Mouse (Mus musculus) ovary, adult 18-20 months (tissue): ENCODE results near the gene Tex44.
A peak's percentile ranks its signal among the peaks of the same experiment; 100 is the strongest.

Experiments used
- DNase-seq: peaks from one replicate; pipeline ENCODE4 v3.0.0; 2022; ENCODE audit warnings: low spot score, mixed read lengths

Tex44 gene

DNA sequence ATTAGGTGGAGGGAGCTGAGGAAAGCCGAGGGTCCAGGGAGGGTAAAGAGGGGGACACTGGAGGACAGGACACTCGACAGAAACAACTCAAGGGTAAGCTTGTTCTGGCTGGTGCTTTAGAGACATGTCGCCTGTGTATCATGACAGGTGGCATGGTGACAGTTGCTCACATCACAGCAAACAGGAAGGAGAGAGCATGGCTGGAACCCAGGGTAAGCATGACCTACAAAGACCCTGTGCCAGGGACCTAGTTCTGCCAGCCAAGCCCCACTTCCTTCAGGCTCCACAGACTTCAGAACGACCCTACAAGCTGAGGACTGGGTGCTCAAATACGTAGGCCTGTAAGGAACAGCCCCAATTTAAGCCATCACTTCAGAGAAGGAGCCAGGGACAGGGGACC, 2.2 kb upstream of the Tex44 start:
- no peak for DNase-seq

DNA sequence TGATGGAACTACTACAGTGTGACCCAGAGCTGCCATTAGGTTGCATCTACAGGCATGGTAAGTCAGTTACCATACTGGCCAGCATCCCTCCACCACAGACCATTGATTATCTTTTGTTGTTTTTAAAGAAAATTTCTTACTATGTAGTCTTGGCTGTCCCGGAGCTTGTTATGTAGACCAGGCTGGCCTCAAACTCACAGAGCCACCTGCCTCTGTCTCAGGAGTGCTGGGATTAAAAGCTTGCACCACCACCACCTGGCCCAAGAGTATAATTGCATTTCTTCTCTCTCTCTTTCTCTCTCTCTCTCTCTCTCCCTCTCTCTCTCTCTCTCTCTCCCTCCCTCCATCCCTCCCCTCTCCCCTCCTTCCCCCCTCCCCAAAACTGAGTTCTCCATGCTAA, 1.8 kb upstream of the Tex44 start:
- no peak for DNase-seq

DNA sequence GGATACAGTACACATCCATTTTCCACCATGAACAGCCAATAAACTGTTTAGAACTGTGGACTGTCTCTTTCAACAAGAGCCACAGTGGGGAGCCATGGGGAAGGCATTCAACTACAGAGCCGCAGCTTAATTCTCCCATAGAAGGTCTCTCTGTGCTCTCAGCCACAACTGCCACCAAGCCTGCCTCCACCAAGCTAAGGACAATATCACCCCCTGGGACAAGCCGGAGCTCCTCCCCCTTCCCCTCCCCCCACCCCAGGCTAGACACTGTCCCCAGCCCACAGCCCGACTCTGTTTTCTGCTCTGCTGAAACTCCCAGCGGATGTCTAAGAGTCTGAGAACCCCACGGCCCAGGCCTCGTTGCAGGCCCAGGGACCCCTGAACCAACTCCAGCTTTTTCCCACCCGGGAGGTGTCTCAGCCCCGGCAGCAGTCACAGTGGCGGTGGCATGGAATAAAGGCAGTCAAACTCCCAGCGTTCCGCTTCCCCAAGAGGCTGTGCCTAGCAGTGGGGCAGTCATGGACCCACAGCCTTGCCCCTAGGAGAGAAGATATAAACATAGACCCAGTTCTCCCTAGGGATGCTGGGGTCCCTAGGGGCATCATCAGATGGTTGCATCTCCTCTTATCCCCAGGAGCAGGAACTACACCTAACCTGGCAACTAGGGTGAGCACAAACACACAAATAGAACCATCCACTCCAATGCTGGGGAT, 1.1 kb upstream of the Tex44 start:
- no peak for DNase-seq

DNA sequence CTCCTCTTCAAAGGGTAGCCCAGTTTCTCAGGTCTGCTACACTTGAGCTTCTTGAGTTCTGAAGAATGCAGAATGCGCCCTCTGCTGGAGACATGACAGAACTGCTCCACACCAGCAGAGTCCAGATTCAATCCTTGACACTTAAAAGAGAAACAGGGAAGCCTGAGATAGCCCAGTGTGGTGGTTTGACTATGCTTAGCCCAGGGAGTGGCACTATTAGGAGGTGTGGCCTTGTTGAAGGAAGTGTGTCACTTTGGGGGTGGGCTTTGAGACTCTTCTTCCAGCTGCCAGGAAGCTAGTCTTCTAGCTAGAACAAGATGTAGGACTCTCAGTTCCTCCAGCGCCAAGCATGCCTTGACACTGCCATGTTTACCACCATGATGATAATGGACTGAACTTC, 3.9 kb downstream of the Tex44 start:
- no peak for DNase-seq

DNA sequence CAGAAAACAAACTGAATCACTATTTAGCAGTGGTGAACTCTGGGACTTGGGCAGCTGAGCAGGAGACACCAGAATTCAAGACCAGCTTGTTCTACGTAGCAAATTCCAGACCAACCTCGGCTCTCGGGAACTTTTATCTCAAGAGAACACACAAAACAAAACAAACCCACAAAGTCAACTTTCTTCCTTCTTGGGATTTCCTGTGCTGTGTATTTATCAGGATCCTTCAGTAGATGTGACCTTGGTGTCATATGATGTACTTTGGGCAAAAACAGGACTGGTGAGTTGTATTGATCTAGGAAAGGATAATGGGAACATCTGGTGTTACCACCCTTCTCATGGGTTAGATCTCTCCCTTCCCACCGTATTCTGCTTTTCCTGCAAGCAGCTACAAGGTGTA, 6.6 kb downstream of the Tex44 start:
- no peak for DNase-seq

DNA sequence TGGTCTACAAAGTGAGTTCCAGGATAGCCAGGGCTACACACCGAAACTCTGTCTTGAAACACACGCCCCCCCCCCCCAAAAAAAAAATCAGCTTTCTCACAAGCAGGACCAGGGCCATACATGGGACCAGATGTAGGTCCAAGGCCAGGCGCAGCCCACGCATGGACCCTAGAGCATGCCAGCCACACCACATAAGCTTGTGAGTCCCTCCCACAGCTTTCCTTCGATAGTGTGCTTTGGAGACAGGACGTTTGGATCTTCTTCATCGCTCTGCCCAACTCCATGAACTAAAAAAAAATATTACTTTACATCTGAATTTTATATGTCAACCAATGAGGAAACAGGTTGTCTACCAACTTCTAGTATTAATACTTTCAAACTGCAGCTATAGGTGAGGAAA, 7.2 kb downstream of the Tex44 start:
- no peak for DNase-seq

DNA sequence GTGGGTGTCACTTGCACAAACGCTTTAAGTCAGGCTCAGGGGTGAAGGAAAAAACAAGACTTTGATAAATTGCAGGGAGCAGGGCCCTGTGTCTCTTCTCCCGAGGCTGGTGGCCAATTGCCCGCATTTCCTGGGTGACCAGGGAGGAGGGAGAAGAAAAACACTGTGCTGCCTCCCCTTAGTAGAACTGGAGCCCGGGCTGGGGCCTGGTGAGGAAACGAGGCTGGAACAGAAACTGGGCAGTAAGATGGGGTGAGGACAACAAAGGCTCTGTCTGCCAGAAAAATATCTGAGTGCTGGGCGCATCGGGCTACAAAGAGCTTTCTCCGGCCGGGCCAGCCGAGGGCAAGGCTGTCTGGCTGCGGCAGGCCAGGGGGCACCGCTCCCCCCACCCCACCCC, 7.9 kb downstream of the Tex44 start:
- peak; percentile 68 for DNase-seq

DNA sequence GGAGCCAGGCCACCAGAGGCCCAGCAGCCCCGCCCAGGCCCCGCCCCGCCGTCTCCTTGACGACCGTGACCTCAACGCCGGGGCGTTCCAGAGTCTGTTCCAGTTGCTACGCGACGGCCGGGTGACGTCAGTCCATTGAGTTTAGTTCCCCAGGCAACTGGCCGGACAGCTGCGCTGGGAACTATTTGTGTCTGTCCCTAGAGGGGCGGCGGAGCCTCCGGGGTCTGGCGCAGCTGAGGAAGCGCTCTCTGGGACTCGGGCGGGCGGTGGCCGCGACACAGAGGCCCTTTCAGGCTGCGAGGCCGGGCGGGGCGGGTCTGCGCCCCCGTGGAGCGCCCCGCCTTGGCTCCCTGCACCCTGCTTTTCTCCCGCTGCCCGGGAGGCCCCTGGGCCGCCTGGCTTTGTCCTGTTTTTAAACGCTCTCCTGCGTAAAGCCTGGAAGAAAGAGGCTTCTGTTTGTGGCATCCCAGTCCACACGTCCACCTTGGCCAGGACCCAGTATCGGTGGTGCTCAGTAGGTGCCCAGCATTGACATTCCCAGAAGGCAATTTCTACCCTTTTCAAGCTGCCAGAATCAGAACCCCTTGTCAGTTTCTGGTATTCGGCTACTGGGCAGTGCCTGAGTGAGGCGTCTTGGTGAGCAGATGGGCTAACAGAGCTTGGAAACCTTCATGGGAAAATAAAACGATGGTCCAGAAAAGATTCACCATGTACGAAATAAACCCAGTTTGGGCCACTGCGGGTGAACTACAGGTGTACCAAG, 8.5 kb downstream of the Tex44 start:
- DNase-seq, result peak; percentile 96

DNA sequence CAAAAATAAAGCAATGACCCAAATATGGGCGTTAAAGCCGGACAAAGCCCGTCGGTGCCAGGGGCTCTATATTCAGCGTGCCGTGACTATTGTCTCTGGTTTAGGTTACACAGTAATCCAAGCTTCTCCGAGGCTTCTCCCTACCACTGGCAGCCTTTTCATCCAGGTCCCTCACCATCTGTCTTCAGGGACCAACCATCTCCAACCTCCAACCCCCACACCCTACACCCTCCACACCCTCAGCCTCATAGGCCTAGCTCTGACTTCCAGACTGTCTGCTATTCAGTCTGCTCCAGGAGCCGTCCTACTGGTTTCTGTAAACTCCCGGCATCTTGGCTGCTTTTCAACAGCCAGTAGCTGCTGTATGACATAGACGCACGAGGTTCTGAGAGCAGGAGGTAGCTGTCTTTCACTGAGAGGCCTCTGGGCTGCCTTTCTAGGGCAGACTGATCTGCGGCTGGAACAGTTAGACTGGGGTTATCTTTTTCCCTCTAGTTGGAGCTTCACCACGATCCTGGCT, 9.2 kb downstream of the Tex44 start:
- peak; percentile 55 for DNase-seq

DNA sequence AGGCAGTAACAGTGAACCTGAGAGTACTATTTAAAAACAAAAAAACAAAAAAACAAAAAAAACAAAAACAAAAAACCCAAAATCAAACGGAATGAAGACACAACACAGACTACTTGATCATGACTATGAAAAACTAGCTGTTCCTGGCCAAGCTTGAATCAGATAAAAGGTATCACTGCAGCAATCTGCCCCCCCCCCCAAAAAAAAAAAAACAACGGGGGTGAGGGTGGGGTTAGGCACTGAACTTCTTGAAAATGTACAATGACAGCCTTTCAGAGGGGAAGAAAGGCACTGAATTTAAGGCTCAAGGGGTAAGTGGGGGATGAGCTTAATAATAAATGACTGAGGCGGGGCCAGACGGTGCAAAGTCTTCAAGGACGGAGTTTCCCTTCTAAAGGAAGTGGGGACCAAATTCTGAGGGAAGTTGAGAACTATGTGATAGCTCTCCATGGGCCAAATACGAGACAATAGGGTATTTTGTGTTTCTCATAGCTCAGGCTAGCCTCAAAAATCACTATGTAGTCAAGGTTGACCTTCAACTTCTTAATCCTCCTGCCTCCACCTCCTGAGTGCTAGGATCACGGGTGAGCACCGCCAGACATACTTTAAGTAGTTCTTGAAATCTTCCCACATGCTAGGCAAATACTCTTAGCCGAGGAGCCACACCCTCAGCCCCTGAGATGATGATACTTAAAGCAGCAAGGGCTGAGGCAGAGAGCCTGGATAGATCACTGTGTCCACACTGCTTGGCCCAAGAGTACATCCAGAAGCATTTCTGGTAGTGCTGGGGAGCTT, 11.3 kb downstream of the Tex44 start:
- DNase-seq, result no peak

DNA sequence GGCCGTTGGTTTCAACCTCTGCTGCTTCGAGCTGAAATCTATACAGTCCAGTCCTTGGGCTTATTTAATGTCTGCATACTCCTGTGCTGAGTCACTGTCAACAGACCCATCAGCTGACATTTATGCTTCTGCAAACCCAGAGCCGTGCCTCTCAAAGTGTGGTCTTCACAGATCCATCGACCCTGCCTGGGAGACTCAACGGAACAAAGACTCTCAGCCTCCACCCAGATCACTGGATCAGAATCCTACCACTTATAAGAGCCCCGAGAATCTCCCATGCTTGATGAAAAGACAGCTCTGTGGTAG, 11.8 kb downstream of the Tex44 start:
- no peak for DNase-seq

DNA sequence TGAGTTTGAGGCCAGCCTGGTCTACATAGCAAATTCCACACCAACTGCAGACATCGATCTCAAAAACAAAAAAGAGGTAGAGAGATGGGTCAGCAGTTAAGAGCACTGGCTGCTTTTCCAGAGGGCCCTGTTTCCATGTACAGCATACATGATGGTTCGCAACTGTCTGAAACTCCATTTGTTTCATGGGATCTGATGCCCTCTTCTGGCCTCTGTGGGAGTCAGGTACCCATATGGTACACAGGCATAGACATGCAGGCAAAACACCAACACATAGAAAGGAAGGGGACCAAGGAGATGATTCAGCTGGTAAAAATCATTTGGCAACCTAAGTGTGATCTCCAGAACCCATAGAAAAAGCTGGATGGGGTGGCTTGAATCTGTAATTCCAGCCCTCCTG, 12.4 kb downstream of the Tex44 start:
- DNase-seq, result no peak

DNA sequence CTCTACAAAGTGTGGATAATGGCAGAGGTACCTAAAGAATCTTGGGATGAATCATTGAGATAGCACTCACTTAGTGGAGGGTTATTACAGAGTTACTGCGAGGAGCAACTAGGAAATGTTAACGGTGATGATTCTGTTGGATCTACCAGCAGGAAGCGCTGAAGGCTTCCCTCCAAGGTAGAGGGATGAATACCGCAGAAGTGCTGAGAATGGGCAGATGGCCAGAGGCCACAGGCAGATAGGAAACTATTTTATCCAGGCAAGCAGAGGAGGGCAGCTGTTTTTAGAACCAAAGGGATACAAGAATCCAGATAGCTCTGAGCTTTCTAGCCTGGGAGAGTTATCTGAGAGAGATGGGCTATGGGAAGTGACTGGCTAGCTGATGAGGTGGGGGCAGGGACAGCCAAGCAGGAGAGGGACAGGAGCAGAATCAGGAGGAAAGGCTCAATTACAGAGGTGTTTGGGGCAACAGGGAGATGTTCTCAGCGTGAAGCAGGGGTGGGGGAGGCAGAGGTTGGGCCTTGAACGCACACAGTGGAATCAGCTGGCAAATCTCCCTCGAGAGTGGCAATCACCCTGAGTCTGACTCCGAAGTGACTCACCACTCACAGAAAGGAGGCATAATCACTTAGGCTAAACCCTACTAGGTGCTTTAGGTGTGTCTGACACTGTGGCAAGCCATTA, 13.5 kb downstream of the Tex44 start:
- peak; percentile 53 for DNase-seq

DNA sequence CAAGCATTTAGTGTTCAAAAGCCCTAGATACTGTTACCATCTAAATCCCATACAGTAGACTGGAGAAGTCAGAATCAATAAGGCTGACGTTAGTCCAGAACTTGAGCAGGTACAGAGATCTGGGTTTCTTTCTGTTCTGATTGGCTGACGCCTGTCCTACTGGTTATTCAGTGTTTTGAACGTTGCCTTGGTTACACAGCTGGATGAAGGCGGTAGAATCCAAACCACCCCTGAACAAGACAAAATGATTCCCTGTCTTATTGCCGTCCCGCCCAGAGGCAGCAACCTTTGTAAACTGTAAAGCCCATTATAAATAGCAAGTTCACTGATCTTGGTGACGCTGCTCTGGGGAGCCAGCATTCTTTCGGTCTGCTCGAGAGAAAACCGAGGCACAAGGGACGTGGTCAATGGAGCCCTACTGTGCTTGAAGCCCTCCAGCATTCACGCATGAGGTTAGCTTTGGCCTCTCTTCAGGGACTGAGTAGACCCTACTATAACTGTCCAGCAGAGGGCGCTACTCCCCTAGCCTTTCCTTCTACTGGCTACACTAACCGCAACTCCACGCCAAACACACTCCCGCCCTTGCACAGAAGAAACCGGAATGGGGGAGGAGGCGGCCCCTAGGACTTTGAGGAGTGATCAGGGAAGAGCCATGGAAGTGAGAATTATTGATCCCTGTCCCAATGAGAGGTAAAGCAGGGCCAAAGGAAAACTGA, 14.2 kb downstream of the Tex44 start:
- DNase-seq, result peak; percentile 84

DNA sequence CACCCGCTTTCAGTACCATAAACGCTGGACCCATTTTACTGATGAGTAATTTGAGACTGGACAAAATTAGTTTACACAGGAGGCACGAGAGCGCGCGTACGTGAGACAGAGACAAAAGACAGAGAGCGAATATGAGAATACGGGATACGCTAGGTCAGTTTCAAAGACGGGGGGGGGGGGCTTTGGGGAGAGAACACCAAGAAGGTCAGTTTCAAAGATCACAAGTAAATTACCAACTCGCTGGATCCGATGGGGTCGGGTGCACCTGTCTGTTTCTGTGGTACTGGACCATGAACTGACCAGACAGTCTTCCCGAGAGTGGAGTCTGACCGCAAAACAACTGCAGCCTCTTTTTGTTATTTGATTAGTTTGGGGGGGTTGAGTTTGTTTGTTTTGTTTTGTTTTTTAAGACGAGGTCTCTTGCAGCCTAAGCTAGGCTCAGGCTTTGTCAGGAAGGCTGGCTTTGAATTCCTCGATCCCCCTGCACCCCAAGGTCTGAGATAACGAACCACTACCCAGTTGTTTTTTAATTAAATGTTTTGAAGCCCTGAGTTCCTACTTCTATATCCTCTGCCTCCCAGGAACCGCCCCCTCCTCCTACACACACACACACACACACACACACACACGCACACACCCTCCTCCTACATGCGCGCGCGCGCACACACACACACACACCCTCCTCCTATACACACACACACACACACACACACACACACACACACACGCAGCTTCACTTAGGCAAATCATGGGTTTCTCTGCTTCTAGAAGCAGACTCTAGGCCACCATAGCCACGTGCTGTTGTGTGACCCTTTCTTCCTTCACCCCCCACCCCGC, 15.0 kb downstream of the Tex44 start:
- peak; percentile 59 for DNase-seq

DNA sequence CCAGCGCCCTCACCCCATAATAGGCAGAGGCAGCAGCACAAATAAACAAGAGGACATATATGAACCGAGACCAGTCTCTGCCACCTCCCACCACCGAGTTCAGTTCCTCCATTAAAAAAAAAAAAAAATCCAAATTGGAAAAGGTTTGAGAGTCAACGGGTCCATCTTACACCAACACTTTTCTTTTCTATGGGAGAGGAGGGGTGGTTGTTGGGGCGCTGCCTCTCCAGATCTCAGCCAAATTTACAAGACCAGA, 15.5 kb downstream of the Tex44 start:
- no peak for DNase-seq

DNA sequence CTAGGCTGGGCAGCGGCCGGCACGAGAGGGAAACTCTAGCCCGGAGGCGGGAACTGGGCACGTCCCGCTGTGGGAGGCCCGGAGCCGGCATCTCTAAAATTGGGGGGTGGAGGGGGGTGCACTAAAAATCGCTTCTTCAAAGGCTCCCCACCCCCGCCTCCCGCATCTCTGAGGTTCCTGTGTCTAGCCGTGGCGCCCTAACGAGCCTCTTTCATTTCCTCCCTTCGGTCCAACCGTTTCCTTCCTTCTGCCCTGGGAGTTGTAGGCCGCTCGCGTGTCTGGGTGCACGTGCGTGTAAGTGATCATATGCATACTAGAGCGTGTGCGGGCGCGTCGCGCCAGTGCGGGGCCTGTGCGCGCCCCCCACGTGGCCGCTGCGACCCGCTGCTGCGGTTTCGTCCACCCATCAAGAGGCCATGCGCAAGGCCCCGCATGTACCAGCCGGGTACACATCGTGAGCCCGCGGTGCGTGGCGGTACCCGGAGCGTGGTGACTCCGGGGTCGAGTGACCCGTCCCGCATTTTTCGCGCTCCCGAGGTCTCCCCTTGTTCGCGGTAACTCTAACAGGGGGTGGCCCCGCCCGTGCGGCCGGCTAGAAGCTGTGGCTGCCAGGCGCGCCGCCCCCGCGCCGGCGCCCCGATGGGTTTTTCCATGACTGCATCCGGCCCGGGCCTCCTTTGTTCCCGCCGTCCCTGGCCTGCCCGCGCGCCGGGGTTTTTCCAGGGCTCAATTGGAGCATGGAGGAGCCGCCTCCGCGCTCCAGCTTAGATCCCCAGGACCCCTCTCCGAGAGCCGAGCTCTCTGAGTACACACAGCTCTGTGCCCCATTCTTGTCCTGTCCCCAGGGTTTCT, 16.1 kb downstream of the Tex44 start:
- peak; percentile 80 for DNase-seq

DNA sequence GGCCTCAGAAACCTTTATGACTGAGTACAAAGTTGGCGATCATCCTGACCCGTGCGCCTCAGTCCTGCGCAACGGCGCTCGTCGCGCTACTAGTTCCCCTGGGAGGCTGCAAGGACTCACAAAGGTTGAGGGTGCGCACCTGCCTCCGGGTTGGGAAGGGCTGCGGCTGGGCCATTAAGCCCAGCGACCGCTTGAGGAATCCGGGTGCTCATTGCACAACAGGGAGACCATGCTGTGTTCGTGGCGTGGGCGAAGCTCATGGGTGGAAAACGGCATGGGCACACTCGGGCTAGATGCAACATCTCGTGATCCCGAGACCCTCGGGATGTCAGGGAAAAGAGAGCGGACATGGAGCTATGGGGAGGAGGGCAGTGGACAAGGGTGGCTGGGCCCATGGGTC, 16.7 kb downstream of the Tex44 start:
- no peak for DNase-seq

DNA sequence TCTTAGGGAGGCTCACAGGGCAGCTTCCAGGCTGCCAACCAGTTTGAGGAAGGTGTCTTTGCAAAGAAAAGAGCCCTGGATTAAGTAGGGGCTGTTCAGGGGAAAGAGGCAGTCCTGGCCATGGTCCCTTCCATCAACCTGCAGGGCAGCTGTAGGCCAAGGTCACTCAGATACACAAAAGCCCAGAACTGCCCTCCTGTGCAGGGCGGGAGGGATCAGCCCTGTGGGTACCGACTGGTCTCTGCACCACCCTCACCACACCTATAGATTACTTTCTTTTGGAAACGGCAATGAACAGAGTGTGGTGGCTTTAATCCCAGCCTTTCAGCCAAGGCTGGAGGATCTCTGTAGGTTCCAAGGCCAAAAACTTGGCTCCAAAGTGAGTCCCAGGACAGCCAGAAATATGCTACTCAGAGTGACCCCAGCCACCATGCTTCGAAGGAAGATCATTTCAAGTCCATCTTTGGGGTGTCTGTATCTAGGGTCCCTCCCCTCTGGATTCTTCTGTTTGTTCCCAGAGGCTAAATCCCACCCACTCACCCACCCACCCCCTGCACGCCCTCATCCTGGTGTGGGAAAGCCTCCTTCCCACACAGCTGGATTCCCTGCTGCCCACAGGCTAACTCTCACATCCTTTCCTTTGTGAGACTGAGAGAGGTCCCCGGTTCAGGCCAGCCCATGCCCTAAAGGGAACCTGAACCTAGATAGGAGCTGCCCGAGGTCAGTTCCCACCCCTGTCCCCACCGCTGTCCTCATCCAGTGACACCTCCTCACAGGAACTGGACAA, 17.4 kb downstream of the Tex44 start:
- no peak for DNase-seq
